Mouse (Mus musculus) cortical plate, adult 2 months (tissue): Measurements from ENCODE around the gene Rab19.
"Not testable (repeated sequence)": the region's sequence is repeated elsewhere in the genome, so short reads cannot be mapped to it uniquely, and the experiment has no call there.

Source experiments
- CTCF ChIP-seq: fragments of 200-500 bp; IDR thresholded peaks from 2 replicates; pipeline ENCODE4 v1.5.1; 2011; ENCODE audit warnings: mild to moderate bottlenecking, control low read depth, low read length; ENCODE audit not compliant: insufficient read depth; ENCODE audit errors: extremely low read depth
- POLR2A ChIP-seq: fragments of 200-500 bp; IDR thresholded peaks from 2 replicates; pipeline ENCODE4 v1.6.1; 2011; ENCODE audit warnings: mild to moderate bottlenecking, low read length, control low read depth; ENCODE audit not compliant: insufficient read depth; ENCODE audit errors: extremely low read depth

DNA sequence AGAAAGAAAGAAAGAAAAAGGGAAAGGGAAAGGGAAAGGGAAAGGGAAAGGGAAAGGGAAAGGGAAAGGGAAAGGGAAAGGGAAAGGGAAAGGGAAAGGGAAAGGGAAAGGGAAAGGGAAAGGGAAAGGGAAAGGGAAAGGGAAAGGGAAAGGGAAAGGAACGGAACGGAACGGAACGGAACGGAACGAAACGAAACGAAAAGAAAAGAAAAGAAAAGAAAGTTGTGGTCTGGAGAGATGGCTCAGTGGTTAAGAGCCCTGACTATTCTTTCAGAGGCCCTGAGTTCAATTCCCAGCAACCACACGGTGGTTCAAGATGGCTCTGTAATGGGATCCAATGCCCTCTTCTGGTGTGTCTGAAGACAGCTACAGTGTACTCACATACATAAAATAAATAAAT lies 21.8 kb upstream of the Rab19 start:
- not testable (repeated sequence) for TF ChIP-seq POLR2A, CTCF
